Mouse (Mus musculus): ENCODE measurements around the gene Ppm1m. TPM values are rescaled to one million over a fixed set of nuclear protein-coding genes. Genes with fewer than 3 reads are reported as not detected.

Ppm1m gene
- total RNA-seq, 2 experiments from 2014 or later = 19.4 to 21.8 TPM

- no peak overlapping the region for H3K4me3 ChIP-seq
- DNase-seq (ENCODE audit: low spot score in 2 of 2) = no peak
- H3K27ac ChIP-seq = no peak overlapping the region
- TF ChIP-seq CTCF (conservative IDR thresholded peaks at IDR 0.05) = no peak
Observed at GRCm38 (mm10) chr9:106157623-106157925, 42.0 kb downstream of the Ppm1m start.

DNA sequence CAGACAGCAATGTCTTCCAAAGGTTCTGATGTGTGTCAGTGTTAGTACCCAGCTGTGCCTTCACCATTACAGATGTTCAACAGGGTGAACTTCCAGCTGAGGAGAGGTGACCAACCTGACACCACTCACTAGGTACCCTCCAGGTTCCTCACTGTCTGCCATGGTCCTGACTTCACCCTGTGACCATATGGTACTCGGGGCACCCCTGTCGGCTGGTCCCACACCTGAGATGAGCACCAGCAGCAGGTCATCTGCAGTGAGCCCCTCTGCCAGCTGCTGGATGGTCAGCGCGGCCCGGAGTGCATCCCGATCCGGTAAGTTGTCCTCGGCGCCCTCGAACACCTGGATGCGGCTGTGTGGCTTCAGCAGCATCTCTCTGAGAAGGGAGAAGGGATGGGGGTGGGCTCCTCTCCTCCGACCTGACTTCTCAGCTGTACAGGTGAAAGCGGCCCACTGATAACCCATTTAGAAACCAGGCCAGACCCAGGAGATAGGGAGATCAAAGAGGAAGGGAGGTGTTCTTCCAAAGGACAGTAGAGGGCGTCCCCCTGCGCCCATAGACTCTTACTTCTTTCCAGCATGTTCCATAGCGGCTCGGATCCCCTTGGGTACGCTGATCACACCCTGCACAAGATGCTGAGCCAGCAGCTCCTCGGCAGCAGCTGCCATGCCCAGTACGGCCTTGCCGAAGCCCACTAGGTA is 42.5 kb downstream of the Ppm1m start:
- H3K27ac ChIP-seq = no peak overlapping the region
- DNase-seq (ENCODE audit: low spot score in 2 of 2) = no peak

GRCm38 (mm10) chr9:106156419-106156818 is 43.1 kb downstream of the Ppm1m start:
- peak; percentile 88 for TF ChIP-seq CTCF (conservative IDR thresholded peaks at IDR 0.05)
- DNase-seq (ENCODE audit: low spot score in 2 of 2) = peak; percentile 55 to 68
- Histone ChIP-seq H3K4me3 (no peak overlapping the region), H3K27ac (no peak overlapping the region)

More for the DNA sequence above, 42.5 kb downstream of the Ppm1m start:
- TF ChIP-seq CTCF (conservative IDR thresholded peaks at IDR 0.05) = peak; percentile 11
- no peak overlapping the region for H3K4me3 ChIP-seq

GRCm38 (mm10) chr9:106154106-106154505 is 45.4 kb downstream of the Ppm1m start:
- no peak for DNase-seq (ENCODE audit: low spot score in 2 of 2)
- Histone ChIP-seq H3K27ac (no peak overlapping the region), H3K4me3 (no peak overlapping the region)
- TF ChIP-seq CTCF (conservative IDR thresholded peaks at IDR 0.05) = no peak

DNA sequence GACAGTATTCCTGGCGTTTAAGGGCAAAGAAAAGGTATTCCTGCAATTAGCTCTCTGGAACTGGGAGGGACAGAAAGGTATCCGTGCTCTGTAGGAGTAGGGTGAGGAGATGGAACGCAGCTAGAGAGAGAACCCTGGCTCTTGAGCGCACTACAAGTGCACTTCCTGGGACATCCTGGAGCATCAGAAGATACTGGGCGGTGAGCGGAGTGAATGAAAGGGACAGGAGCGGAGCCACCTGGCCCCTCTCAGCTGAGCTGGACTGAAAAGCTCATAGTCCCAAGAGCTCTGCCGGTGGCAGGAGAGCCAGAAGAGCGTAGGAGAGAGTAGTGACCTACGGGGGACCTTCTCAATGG is 50.2 kb downstream of the Ppm1m start:
- DNase-seq (ENCODE audit: low spot score in 2 of 2) = no peak
- TF ChIP-seq CTCF (conservative IDR thresholded peaks at IDR 0.05) = no peak
- no peak overlapping the region; the same call in 1 of the 2 replicates for H3K4me3 ChIP-seq
- no peak overlapping the region for H3K27ac ChIP-seq

GRCm38 (mm10) chr9:106148541-106149398 is 50.8 kb downstream of the Ppm1m start:
- peak overlapping the region; percentile 27 for H3K4me3 ChIP-seq
- no peak for TF ChIP-seq CTCF (conservative IDR thresholded peaks at IDR 0.05)
- DNase-seq (ENCODE audit: low spot score in 2 of 2) = no peak
- H3K27ac ChIP-seq = no peak overlapping the region

DNA sequence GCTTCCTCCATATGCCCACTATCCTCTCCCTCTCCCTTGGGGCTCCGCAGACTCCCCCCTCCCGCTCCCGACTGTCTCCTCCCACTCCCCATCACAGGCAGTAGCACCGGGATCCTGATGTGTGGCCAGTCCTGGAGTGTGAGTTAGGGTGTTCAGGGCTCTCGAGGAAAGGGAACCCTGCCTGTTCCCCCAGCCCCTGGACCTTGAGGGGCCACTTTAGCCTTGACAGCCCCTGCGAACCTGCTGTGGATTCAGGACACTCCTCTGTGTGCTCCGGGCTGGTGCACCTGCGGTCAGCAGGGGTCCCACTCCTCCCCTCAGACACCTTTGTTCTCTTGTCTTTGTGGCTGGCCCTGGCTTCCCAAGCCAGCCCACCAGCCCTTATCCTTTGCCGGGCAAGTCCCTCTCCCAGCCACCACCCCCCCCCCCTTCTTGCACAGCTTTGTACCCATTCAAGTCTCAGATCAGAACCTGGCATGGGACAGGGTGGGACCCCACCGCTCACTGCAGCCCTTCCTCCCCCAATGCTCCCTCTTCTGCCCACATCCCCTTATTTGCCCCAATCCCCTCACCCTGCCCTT is 51.6 kb downstream of the Ppm1m start:
- Histone ChIP-seq H3K27ac (no peak overlapping the region), H3K4me3 (no peak overlapping the region)
- TF ChIP-seq CTCF (conservative IDR thresholded peaks at IDR 0.05) = no peak
- DNase-seq (ENCODE audit: low spot score in 2 of 2) = no peak

GRCm38 (mm10) chr9:106147281-106147680 is 52.3 kb downstream of the Ppm1m start:
- no peak for DNase-seq (ENCODE audit: low spot score in 2 of 2)
- no peak for TF ChIP-seq CTCF (conservative IDR thresholded peaks at IDR 0.05)
- no peak overlapping the region for H3K27ac ChIP-seq
- H3K4me3 ChIP-seq = no peak overlapping the region

DNA sequence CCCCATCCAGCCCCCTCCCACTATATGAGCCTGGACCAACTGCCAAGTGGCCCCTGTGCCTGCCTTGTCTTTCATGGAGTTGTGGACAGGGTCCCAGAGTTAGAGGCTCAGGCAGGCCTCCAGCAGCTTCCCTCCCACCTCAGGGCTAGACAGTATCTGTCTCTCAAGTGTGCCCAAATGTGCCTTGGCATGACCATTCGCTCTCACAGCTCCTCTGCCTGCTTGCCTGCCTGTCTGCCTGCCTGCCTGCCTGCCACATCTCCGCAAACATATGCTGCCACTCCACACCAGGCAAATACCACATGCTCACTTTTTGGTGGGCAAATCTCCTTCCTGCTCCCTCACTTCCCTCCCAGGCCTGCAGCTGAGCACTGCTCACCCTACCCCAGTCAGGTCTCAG is 54.0 kb downstream of the Ppm1m start:
- Histone ChIP-seq H3K4me3 (no peak overlapping the region), H3K27ac (no peak overlapping the region)
- TF ChIP-seq CTCF (conservative IDR thresholded peaks at IDR 0.05) = no peak
- no peak for DNase-seq (ENCODE audit: low spot score in 2 of 2)

Small RNAs within 50 kb of the gene (microRNA-seq; reads per million reads assigned to microRNA genes)
- gene Mir135a-1 (3.5 to 7.7 reads per million in 2 experiments), gene Mirlet7g (123,838 to 142,604 reads per million in 2 experiments)

Other genes starting within 250 kb of the Ppm1m start
- gene Col6a5, start 239.1 kb downstream of the Ppm1m start, total RNA-seq (2021) = under 1 TPM; 0.39 to 0.64 TPM
- 1 to 10 TPM in 1 of 2 experiments, under 1 TPM in 1; 0.76 to 2.1 TPM for gene Col6a4, start 103.0 kb downstream of the Ppm1m start, total RNA-seq (2021)
- 1 to 10 TPM; 4.2 TPM for gene Glyctk, start 41.6 kb downstream of the Ppm1m start, total RNA-seq (2021)
- 100 to 1,000 TPM; 134 TPM for gene Wdr82, start 28.8 kb downstream of the Ppm1m start, total RNA-seq (2021)
- gene Twf2, start 3.4 kb upstream of the Ppm1m start, total RNA-seq (2021) = 10 to 100 TPM; 52.4 to 58.9 TPM
- gene Tlr9, start 22.9 kb upstream of the Ppm1m start, total RNA-seq (2021) = 1 to 10 TPM; 1.4 to 1.5 TPM
- 100 to 1,000 TPM; 149 to 154 TPM for gene Alas1, start 48.9 kb upstream of the Ppm1m start, total RNA-seq (2021)
- gene Poc1a, start 81.3 kb upstream of the Ppm1m start, total RNA-seq (2021) = 10 to 100 TPM in 1 of 2 experiments, 1 to 10 TPM in 1; 8.6 to 14.5 TPM
- gene Dusp7, start 168.9 kb upstream of the Ppm1m start, total RNA-seq (2021) = 10 to 100 TPM; 81.7 to 93.2 TPM
- gene Rpl29, start 229.7 kb upstream of the Ppm1m start, total RNA-seq (2021) = 100 to 1,000 TPM; 260 to 265 TPM
- gene Acy1, start 238.6 kb upstream of the Ppm1m start, total RNA-seq (2021) = 10 to 100 TPM; 15.5 to 16.1 TPM
- 10 to 100 TPM; 13.9 to 17.0 TPM for gene Abhd14b, start 247.7 kb upstream of the Ppm1m start, total RNA-seq (2021)
- 10 to 100 TPM; 39.0 to 39.4 TPM for gene Abhd14a, start 247.9 kb upstream of the Ppm1m start, total RNA-seq (2021)

Measured in layer of hippocampus, adult 2 months (tissue).